Mouse (Mus musculus) CH12.LX (cell line): ENCODE measurements around the gene Ttll11. TPM values are rescaled to one million over a fixed set of nuclear protein-coding genes. Genes with fewer than 3 reads are reported as not detected.
A peak's percentile ranks its signal among the peaks of the same experiment; 100 is the strongest.

Source experiments
- DNase-seq: peaks from one replicate; pipeline ENCODE4 v3.0.0-alpha.2; 2013; ENCODE audit errors: extremely low read depth
- H3K27ac ChIP-seq: 2 replicates; pipeline ENCODE4 v1.5.1; 2012; ENCODE audit warnings: low read depth, mild to moderate bottlenecking, control low read depth, moderate library complexity; ENCODE audit not compliant: insufficient read depth
- H3K27me3 ChIP-seq: replicated peaks from 2 replicates; pipeline ENCODE3; 2012; ENCODE audit warnings: inconsistent platforms
- H3K36me3 ChIP-seq, 2 experiments: replicated peaks in 1 of 2; 2 replicates each; pipeline versions ENCODE3 to v1.6.1; 2012; ENCODE audit warnings: inconsistent platforms in 1 of 2, low read length in 1 of 2, mild to moderate bottlenecking in 1 of 2, mixed read lengths in 1 of 2, moderate library complexity in 1 of 2; ENCODE audit not compliant: control insufficient read depth in 1 of 2, insufficient read depth in 1 of 2
- H3K4me1 ChIP-seq, 2 experiments: 2 replicates each; pipeline ENCODE4 v1.6.1; 2012; ENCODE audit warnings: inconsistent platforms in 1 of 2, moderate library complexity in 1 of 2; ENCODE audit not compliant: insufficient read depth in 2 of 2, control insufficient read depth in 1 of 2
- H3K4me2 ChIP-seq: 2 replicates; pipeline ENCODE4 v1.6.1; 2012; ENCODE audit warnings: low read depth, mild to moderate bottlenecking, control low read depth; ENCODE audit not compliant: poor library complexity, insufficient read depth, severe bottlenecking
- H3K4me3 ChIP-seq, 3 experiments: fragments of 150-350 bp in 1 of 3; sonication (generic) in 1 of 3; replicated peaks in 1 of 3; 2 replicates each; pipeline versions ENCODE3 to v1.5.1; 2011 to 2012; ENCODE audit warnings: low read depth in 2 of 3, low read length in 2 of 3, mild to moderate bottlenecking in 2 of 3, moderate library complexity in 2 of 3, control low read depth in 1 of 3, improper control_type of control experiment in 1 of 3, inconsistent platforms in 1 of 3, mixed read lengths in 1 of 3; ENCODE audit not compliant: poor library complexity in 1 of 3
- H3K79me2 ChIP-seq: replicated peaks from 2 replicates; pipeline ENCODE4 v1.6.1; 2012; ENCODE audit warnings: mild to moderate bottlenecking, moderate library complexity; ENCODE audit not compliant: control insufficient read depth, poor library complexity, insufficient read depth, severe bottlenecking; ENCODE audit errors: extremely low read depth
- H3K9ac ChIP-seq: 2 replicates; pipeline ENCODE4 v1.6.1; 2012; ENCODE audit warnings: low read depth, mild to moderate bottlenecking, control low read depth, moderate library complexity; ENCODE audit not compliant: insufficient read depth
- H3K9me3 ChIP-seq: replicated peaks from 2 replicates; pipeline ENCODE3; 2012; ENCODE audit warnings: low read length, inconsistent platforms, mixed read lengths
- CHD1 ChIP-seq: IDR thresholded peaks from 2 replicates; pipeline ENCODE4 v1.6.1; 2012; ENCODE audit warnings: low read depth, low read length, improper control_type of control experiment, inconsistent platforms
- CHD2 ChIP-seq: IDR thresholded peaks from 2 replicates; pipeline ENCODE4 v1.6.1; 2011; ENCODE audit warnings: low read length, improper control_type of control experiment
- CTCF ChIP-seq, 2 experiments: IDR thresholded peaks in 1 of 2; conservative IDR thresholded peaks in 1 of 2; 2 replicates each; pipeline ENCODE4 v1.5.1; 2011 to 2012; ENCODE audit warnings: low read depth in 2 of 2, low read length in 2 of 2, improper control_type of control experiment in 1 of 2, inconsistent platforms in 1 of 2, mild to moderate bottlenecking in 1 of 2, moderate library complexity in 1 of 2
- ELF1 ChIP-seq: IDR thresholded peaks from 2 replicates; pipeline ENCODE4 v1.6.1; 2014; ENCODE audit warnings: low read depth, mild to moderate bottlenecking, inconsistent platforms, low read length, improper control_type of control experiment
- ETS1 ChIP-seq: conservative IDR thresholded peaks from 2 replicates; pipeline ENCODE4 v1.6.1; 2012; ENCODE audit warnings: low read depth, mild to moderate bottlenecking, inconsistent platforms, low read length, improper control_type of control experiment, moderate library complexity
- GABPA ChIP-seq: IDR thresholded peaks from 2 replicates; pipeline ENCODE4 v1.6.1; 2012; ENCODE audit warnings: low read depth, low read length, improper control_type of control experiment, inconsistent platforms; ENCODE audit not compliant: insufficient replicate concordance
- IRF4 ChIP-seq: IDR thresholded peaks from 2 replicates; pipeline ENCODE4 v1.6.1; 2014; ENCODE audit warnings: low read depth, mild to moderate bottlenecking, inconsistent platforms, low read length, improper control_type of control experiment
- JUN ChIP-seq: IDR thresholded peaks from 2 replicates; pipeline ENCODE4 v1.6.1; 2011; ENCODE audit warnings: low read depth, mild to moderate bottlenecking, low read length, improper control_type of control experiment, moderate library complexity; ENCODE audit not compliant: insufficient read depth
- JUND ChIP-seq: conservative IDR thresholded peaks from 2 replicates; pipeline ENCODE4 v1.6.1; 2011; ENCODE audit warnings: low read depth, low read length, improper control_type of control experiment
- KAT2A ChIP-seq: IDR thresholded peaks from 2 replicates; pipeline ENCODE4 v1.6.1; 2012; ENCODE audit warnings: low read length, improper control_type of control experiment, inconsistent platforms; ENCODE audit not compliant: insufficient replicate concordance
- MAFK ChIP-seq: IDR thresholded peaks from 2 replicates; pipeline ENCODE4 v1.6.1; 2011; ENCODE audit warnings: low read length, improper control_type of control experiment; ENCODE audit not compliant: insufficient replicate concordance
- MAX ChIP-seq: IDR thresholded peaks from 2 replicates; pipeline ENCODE4 v1.6.1; 2011; ENCODE audit warnings: low read length, improper control_type of control experiment
- MEF2A ChIP-seq: IDR thresholded peaks from 2 replicates; pipeline ENCODE4 v1.6.1; 2014; ENCODE audit warnings: low read depth, mild to moderate bottlenecking, inconsistent platforms, low read length, improper control_type of control experiment, borderline replicate concordance
- MYC ChIP-seq: IDR thresholded peaks from 2 replicates; pipeline ENCODE4 v1.6.1; 2011; ENCODE audit warnings: low read depth, mild to moderate bottlenecking, improper control_type of control experiment, low read length
- NELFE ChIP-seq: IDR thresholded peaks from 2 replicates; pipeline ENCODE4 v1.6.1; 2011; ENCODE audit warnings: low read depth, low read length, improper control_type of control experiment
- NRF1 ChIP-seq: IDR thresholded peaks from 2 replicates; pipeline ENCODE4 v1.6.1; 2014; ENCODE audit warnings: low read depth, mild to moderate bottlenecking, inconsistent platforms, low read length, improper control_type of control experiment, moderate library complexity
- PAX5 ChIP-seq: IDR thresholded peaks from 2 replicates; pipeline ENCODE4 v1.6.1; 2012; ENCODE audit warnings: low read length, inconsistent platforms, mixed read lengths
- RCOR1 ChIP-seq: conservative IDR thresholded peaks from 2 replicates; pipeline ENCODE4 v1.6.1; 2012; ENCODE audit warnings: low read depth, mild to moderate bottlenecking, inconsistent platforms, low read length, improper control_type of control experiment
- SIN3A ChIP-seq: IDR thresholded peaks from 2 replicates; pipeline ENCODE4 v1.6.1; 2012; ENCODE audit warnings: low read length, improper control_type of control experiment, inconsistent platforms
- SMC3 ChIP-seq: IDR thresholded peaks from 2 replicates; pipeline ENCODE4 v1.6.1; 2011; ENCODE audit warnings: low read depth, low read length, improper control_type of control experiment
- TBP ChIP-seq: conservative IDR thresholded peaks from 2 replicates; pipeline ENCODE4 v1.6.1; 2011; ENCODE audit warnings: low read depth, low read length, improper control_type of control experiment
- UBTF ChIP-seq: IDR thresholded peaks from 2 replicates; pipeline ENCODE4 v1.6.1; 2012; ENCODE audit warnings: low read depth, mild to moderate bottlenecking, inconsistent platforms, low read length, improper control_type of control experiment, moderate library complexity
- USF1 ChIP-seq: IDR thresholded peaks from 2 replicates; pipeline ENCODE4 v1.6.1; 2014; ENCODE audit warnings: low read depth, mild to moderate bottlenecking, inconsistent platforms, low read length, improper control_type of control experiment
- USF2 ChIP-seq: conservative IDR thresholded peaks from 2 replicates; pipeline ENCODE4 v1.6.1; 2011; ENCODE audit warnings: low read depth, low read length, improper control_type of control experiment
- ZC3H11A ChIP-seq: IDR thresholded peaks from 2 replicates; pipeline ENCODE4 v1.6.1; 2012; ENCODE audit warnings: low read depth, mild to moderate bottlenecking, inconsistent platforms, low read length, improper control_type of control experiment
- ZMIZ1 ChIP-seq: IDR thresholded peaks from 2 replicates; pipeline ENCODE4 v1.6.1; 2012; ENCODE audit warnings: low read depth, mild to moderate bottlenecking, inconsistent platforms, low read length, improper control_type of control experiment
- ZNF384 ChIP-seq: IDR thresholded peaks from 2 replicates; pipeline ENCODE4 v1.6.1; 2012; ENCODE audit warnings: low read depth, low read length, improper control_type of control experiment, inconsistent platforms
- dilution Hi-C: fragments of 300-500 bp; cut with MboI; formaldehyde crosslinking; loops from 2 replicates; pipeline ENCODE4 v1.14.3; 2020; ENCODE audit warnings: low sequenced_read_pairs; ENCODE audit not compliant: extremely low pct_unique_long_range_greater_than_20kb, extremely low pct_ligation_motif_present
- in situ Hi-C: fragments of 300-500 bp; cut with MboI; formaldehyde crosslinking; loops from 3 replicates; pipeline ENCODE4 v1.14.3; 2019; ENCODE audit warnings: low sequenced_read_pairs, low pct_ligation_motif_present, low pct_unique_long_range_greater_than_20kb, mixed read lengths
- polyA plus RNA-seq: library from polyadenylated mRNA; unstranded; fragments of >175 nt; gene quantifications from 2 replicates; pipeline ENCODE4 v1.2.1, GENCODE M21; 2012; ENCODE audit warnings: low read depth; ENCODE audit not compliant: insufficient read length
- total RNA-seq, 2 experiments: library from RNA; depleted of rRNA; stranded (reverse); fragments of 300-350 nt in 1 of 2; fragments of >200 nt in 1 of 2; gene quantifications; 2 replicates each; pipeline ENCODE4 v1.2.3; 2012 to 2014

Ttll11 gene
- total and polyA plus RNA-seq, 3 experiments: 0.04 to 0.31 (median 0.11) TPM

DNA sequence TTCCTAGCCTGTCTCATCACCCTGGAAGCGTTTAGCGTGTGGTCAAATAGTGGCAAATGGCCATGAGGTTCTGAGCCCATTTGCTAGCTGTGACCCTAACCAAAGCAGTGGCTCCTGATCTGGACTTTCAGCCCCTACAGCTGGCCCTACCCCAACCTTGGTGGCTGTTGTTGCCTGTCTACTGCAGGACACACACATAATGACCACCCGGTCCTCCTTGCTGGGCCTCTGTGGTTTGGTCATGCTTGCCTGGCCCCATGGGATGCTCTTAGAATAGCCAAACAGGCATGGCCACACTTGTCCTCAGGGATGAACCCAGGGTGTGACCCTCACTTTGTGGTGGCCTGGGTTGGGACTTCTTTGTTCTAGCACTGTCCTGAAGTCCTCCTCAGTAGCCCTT is 80.0 kb downstream of the Ttll11 start:
- no peak overlapping the region for H3K4me3 ChIP-seq
- dilution Hi-C loops: no loop called here

GRCm38 (mm10) chr2:35899135-35899474 is 80.6 kb downstream of the Ttll11 start:
- Histone ChIP-seq H3K36me3 (no peaks in the 10 kb centered on the region), H3K9me3 (no peaks in the 10 kb centered on the region), H3K27ac (peak overlapping the region; percentile 61; the same call in 1 of the 2 replicates), H3K4me1 (peaks cover 23 to 34% of the 10 kb centered on the region in 2 experiments), H3K79me2 (no peaks in the 10 kb centered on the region), H3K4me2 (no peak overlapping the region), H3K4me3 (no peak overlapping the region), H3K9ac (no peak overlapping the region), H3K27me3 (no peaks in the 10 kb centered on the region)
- no peak; the same call in 1 of the 2 replicates for TF ChIP-seq ETS1
- TF ChIP-seq KAT2A: no peak
- no peak for TF ChIP-seq UBTF
- TF ChIP-seq SIN3A: no peak
- no peak for TF ChIP-seq CTCF (conservative IDR thresholded peaks at IDR 0.05 in 1 of 2, IDR thresholded peaks at IDR 0.05 in 1 of 2; ENCODE audit: low read depth in 2 of 2, low read length in 2 of 2)
- TF ChIP-seq CHD1: no peak
- no peak for TF ChIP-seq SMC3
- no peak for TF ChIP-seq CHD2
- no peak for TF ChIP-seq ZNF384
- TF ChIP-seq NELFE: no peak
- no peak; the same call in 1 of the 2 replicates for TF ChIP-seq MAX
- TF ChIP-seq TBP: no peak
- peak; percentile 28; the same call in 1 of the 2 replicates for TF ChIP-seq MYC
- TF ChIP-seq MEF2A: no peak
- no peak for TF ChIP-seq JUND
- TF ChIP-seq GABPA: no peak
- no peak for TF ChIP-seq ZMIZ1
- no peak for TF ChIP-seq PAX5
- no peak for TF ChIP-seq IRF4
- peak; percentile 67 for TF ChIP-seq USF2
- TF ChIP-seq USF1: peak; percentile 58; the same call in 1 of the 2 replicates
- no peak for TF ChIP-seq RCOR1
- TF ChIP-seq ELF1: peak; percentile 52; the same call in 1 of the 2 replicates
- dilution Hi-C loops: no loop called here
- in situ Hi-C loops: no loop called here
- DNase-seq: no peak

More for the DNA sequence above, 80.0 kb downstream of the Ttll11 start:
- Histone ChIP-seq H3K4me2 (no peak overlapping the region), H3K79me2 (no peaks in the 10 kb centered on the region), H3K9ac (no peak overlapping the region), H3K9me3 (no peaks in the 10 kb centered on the region), H3K4me1 (peaks cover 23 to 34% of the 10 kb centered on the region in 2 experiments), H3K36me3 (no peaks in the 10 kb centered on the region), H3K27me3 (no peaks in the 10 kb centered on the region), H3K27ac (no peak overlapping the region)
- DNase-seq: no peak
- TF ChIP-seq MAFK (no peak), PAX5 (no peak), JUN (no peak), KAT2A (no peak), ZC3H11A (no peak), RCOR1 (no peak), NRF1 (no peak), SIN3A (no peak), ETS1 (no peak), ELF1 (no peak)
- in situ Hi-C loops: loop anchor here (10.0 to 25.0 kb wide), 3 partner anchors 165 to 612 kb away; partner anchors contain the start of gene Dab2ip
